Mouse (Mus musculus) lung, postnatal 10 days (tissue): ENCODE measurements at regions not wholly inside any gene's neighbourhood (a gene's known extent, or its start where the extent isn't known, plus 50 kb on each side); places are given as distances from the start of the nearest gene placed in this dataset.
A peak's percentile ranks its signal among the peaks of the same experiment; 100 is the strongest.

ENCODE experiments used
- DNase-seq: peaks from one replicate; pipeline ENCODE4 v3.0.0; 2021

GRCm38 (mm10) chr16:24042216-24042615, 53.6 kb upstream of the Bcl6 start:
- no peak for DNase-seq

- no peak for DNase-seq
Observed at GRCm38 (mm10) chr16:24041403-24041802, 52.8 kb upstream of the Bcl6 start.

GRCm38 (mm10) chr16:24039765-24040164, 51.1 kb upstream of the Bcl6 start:
- peak; percentile 41 for DNase-seq
